Comparison of ENCODE assay signal across 16 mouse cellular contexts in genomic region chr1:93832754-93833360, GRCm38 (mm10). TPM values are rescaled to one million over a fixed set of nuclear protein-coding genes. Genes with fewer than 3 reads are reported as not detected.
DNase-seq lines count a peak whose midpoint lies in the region; ATAC-seq and TF ChIP-seq lines count a peak whose summit lies in the region.
"Not testable (repeated sequence)": the region's sequence is repeated elsewhere in the genome, so short reads cannot be mapped to it uniquely, and the experiment has no call there.
"Had no signal": no experiment of that assay in that cellular context is flagged by ENCODE, and none has a peak within 500 bp of the region (broad histone marks: within the 10 kb centered on the region; RNA-seq: fewer than 3 reads in every experiment).

No protein-coding gene starts in this region.

- ATAC-seq in activated CD4-positive, CD25-positive, alpha-beta regulatory T cell, adult 4 months: peak; percentile 73
- ATAC-seq in erythroblast, adult 5-6 weeks (replicated peaks; ENCODE audit: low FRiP score, poor library complexity, severe bottlenecking): peak; percentile 81
- peak; percentile 90 for ATAC-seq in granulocyte monocyte progenitor cell, adult 5-6 weeks (replicated peaks; ENCODE audit: poor library complexity, severe bottlenecking)
- not testable (repeated sequence) for ATAC-seq in hindbrain, postnatal 0 days
- peak; percentile 96 for ATAC-seq in megakaryocyte, adult 5-6 weeks (ENCODE audit: poor library complexity, severe bottlenecking)
- peak; percentile 66 for ATAC-seq in neutrophil, adult 5-6 weeks (ENCODE audit: extremely low read depth, insufficient number of reproducible peaks, low FRiP score, poor library complexity, severe bottlenecking)

- H3K4me1 ChIP-seq in E14TG2a.4 (replicated peaks; ENCODE audit: low read depth, low read length); hindbrain, postnatal 0 days (ENCODE audit: insufficient read depth, low read length): not testable (repeated sequence)

- DNase-seq in hindbrain, postnatal 0 days (ENCODE audit: low spot score): not testable (repeated sequence)
- peak; percentile 2 for DNase-seq in layer of hippocampus, adult 11-12 months (ENCODE audit: low spot score)

- not testable (repeated sequence) for H3K4me3 ChIP-seq in E14TG2a.4 (replicated peaks; ENCODE audit: low read length); hindbrain, postnatal 0 days (ENCODE audit: low read length)

- TF ChIP-seq CTCF in E14TG2a.4 (conservative IDR thresholded peaks at IDR 0.05; ENCODE audit: low read length): peak; percentile 35
- TF ChIP-seq CTCF in hindbrain, postnatal 0 days (IDR thresholded peaks at IDR 0.05; ENCODE audit: low read depth): peak; percentile 36; the same call in 1 of the 2 replicates

- not testable (repeated sequence) for H3K9ac ChIP-seq in hindbrain, postnatal 0 days (replicated peaks; ENCODE audit: low read length)

- peaks cover 31% of the 10 kb centered on the region for H3K36me3 ChIP-seq in E14TG2a.4 (ENCODE audit: insufficient read depth, low read length)
- not testable (repeated sequence) for H3K36me3 ChIP-seq in hindbrain, postnatal 0 days (ENCODE audit: insufficient read depth, low read length)

- H3K9me3 ChIP-seq in E14TG2a.4 (ENCODE audit: low read length); hindbrain, postnatal 0 days (ENCODE audit: low read length): not testable (repeated sequence)

- not testable (repeated sequence) for H3K27ac ChIP-seq in hindbrain, postnatal 0 days

- not testable (repeated sequence) for H3K27me3 ChIP-seq in E14TG2a.4 (ENCODE audit: insufficient read depth, low read length); hindbrain, postnatal 0 days (ENCODE audit: insufficient read depth, low read length)

- not testable (repeated sequence) for H3K4me2 ChIP-seq in hindbrain, postnatal 0 days (ENCODE audit: low read depth, low read length)

- 74% methylated on average over 1 of the region's 4 CpGs for WGBS in hindbrain, postnatal 0 days

RNA-seq across cellular contexts. Expression of gene D2hgdh, which starts 8.1 kb away (rescaled TPM):
- polyA plus RNA-seq in activated CD4-positive, CD25-positive, alpha-beta regulatory T cell, adult 4 months (2017; shearing (Covaris generic)): 10 to 100 TPM; 15.5 to 20.9 TPM
- 7.9 and 12.5 TPM in 2 replicates for total RNA-seq in erythroblast, adult 5-6 weeks (2015; ENCODE audit: low replicate concordance)
- 11.8 and 13.6 TPM in 2 replicates for total RNA-seq in erythroblast, adult 5-6 weeks (2017; ENCODE audit: low replicate concordance)
- 19.3 and 25.7 TPM in 2 replicates for total RNA-seq in granulocyte monocyte progenitor cell, adult 5-6 weeks (2014; fragmentation: Nextera tagmentation)
- 13.8 and 19.9 TPM in 2 replicates for total RNA-seq in granulocyte monocyte progenitor cell, adult 5-6 weeks (2017)
- total RNA-seq in hindbrain, postnatal 0 days (2014; rRNA removed): 13.6 and 23.6 TPM in 2 replicates
- polyA plus RNA-seq in hindbrain, postnatal 0 days (2015; fragmentation: Nextera tagmentation; extraction: Ambion mirVana): 12.0 and 13.0 TPM in 2 replicates
- 10.8 and 12.4 TPM in 2 replicates for total RNA-seq in megakaryocyte, adult 5-6 weeks (2015)
- total RNA-seq in megakaryocyte, adult 5-6 weeks (2017): 13.2 and 15.2 TPM in 2 replicates
- total RNA-seq in neutrophil, adult 5-6 weeks (2017): 35.4 and 40.1 TPM in 2 replicates

RNA-seq across cellular contexts. Expression of gene Gal3st2, which starts 28.2 kb away (rescaled TPM):
- polyA plus RNA-seq in activated CD4-positive, CD25-positive, alpha-beta regulatory T cell, adult 4 months (2017; shearing (Covaris generic)): not detected
- total RNA-seq in erythroblast, adult 5-6 weeks (2015; ENCODE audit: low replicate concordance): not detected in 2 replicates
- not detected in 2 replicates for total RNA-seq in erythroblast, adult 5-6 weeks (2017; ENCODE audit: low replicate concordance)
- total RNA-seq in granulocyte monocyte progenitor cell, adult 5-6 weeks (2014; fragmentation: Nextera tagmentation): not detected in 2 replicates
- not detected in 2 replicates for total RNA-seq in granulocyte monocyte progenitor cell, adult 5-6 weeks (2017)
- not detected in 2 replicates for total RNA-seq in hindbrain, postnatal 0 days (2014; rRNA removed)
- polyA plus RNA-seq in hindbrain, postnatal 0 days (2015; fragmentation: Nextera tagmentation; extraction: Ambion mirVana): 0.06 TPM in 1 of 2 replicates, not detected in the other
- not detected in 2 replicates for total RNA-seq in megakaryocyte, adult 5-6 weeks (2015)
- total RNA-seq in megakaryocyte, adult 5-6 weeks (2017): not detected in 2 replicates
- not detected in 2 replicates for total RNA-seq in neutrophil, adult 5-6 weeks (2017)
- total RNA-seq: adrenal gland, adult 18-20 months; gastrocnemius, postnatal 25 days; layer of hippocampus, adult 18-20 months had no signal
- polyA plus RNA-seq: C2C12; hindbrain, embryonic 12.5 days; liver, embryonic 16.5 days; midbrain, embryonic 15.5 days; neural tube, embryonic 14.5 days had no signal

RNA-seq across cellular contexts. Expression of gene Ing5, which starts 29.1 kb away (rescaled TPM):
- polyA plus RNA-seq in activated CD4-positive, CD25-positive, alpha-beta regulatory T cell, adult 4 months (2017; shearing (Covaris generic)): 10 to 100 TPM; 19.8 to 21.8 TPM
- 2.9 and 4.4 TPM in 2 replicates for total RNA-seq in erythroblast, adult 5-6 weeks (2015; ENCODE audit: low replicate concordance)
- 7.5 and 11.7 TPM in 2 replicates for total RNA-seq in erythroblast, adult 5-6 weeks (2017; ENCODE audit: low replicate concordance)
- 9.5 and 19.4 TPM in 2 replicates for total RNA-seq in granulocyte monocyte progenitor cell, adult 5-6 weeks (2014; fragmentation: Nextera tagmentation)
- 27.1 and 42.3 TPM in 2 replicates for total RNA-seq in granulocyte monocyte progenitor cell, adult 5-6 weeks (2017)
- 9.4 and 9.9 TPM in 2 replicates for total RNA-seq in hindbrain, postnatal 0 days (2014; rRNA removed)
- polyA plus RNA-seq in hindbrain, postnatal 0 days (2015; fragmentation: Nextera tagmentation; extraction: Ambion mirVana): 7.0 and 7.1 TPM in 2 replicates
- 8.3 and 11.1 TPM in 2 replicates for total RNA-seq in megakaryocyte, adult 5-6 weeks (2015)
- total RNA-seq in megakaryocyte, adult 5-6 weeks (2017): 22.1 and 26.3 TPM in 2 replicates
- total RNA-seq in neutrophil, adult 5-6 weeks (2017): 25.2 and 30.5 TPM in 2 replicates

RNA-seq across cellular contexts. Expression of gene Dtymk, which starts 31.1 kb away (rescaled TPM):
- polyA plus RNA-seq in activated CD4-positive, CD25-positive, alpha-beta regulatory T cell, adult 4 months (2017; shearing (Covaris generic)): 100 to 1,000 TPM; 129 to 134 TPM
- 41.9 and 43.5 TPM in 2 replicates for total RNA-seq in erythroblast, adult 5-6 weeks (2015; ENCODE audit: low replicate concordance)
- total RNA-seq in erythroblast, adult 5-6 weeks (2017; ENCODE audit: low replicate concordance): 33.8 and 74.4 TPM in 2 replicates
- 238 and 289 TPM in 2 replicates for total RNA-seq in granulocyte monocyte progenitor cell, adult 5-6 weeks (2014; fragmentation: Nextera tagmentation)
- 216 and 239 TPM in 2 replicates for total RNA-seq in granulocyte monocyte progenitor cell, adult 5-6 weeks (2017)
- total RNA-seq in hindbrain, postnatal 0 days (2014; rRNA removed): 74.4 and 76.0 TPM in 2 replicates
- 129 and 136 TPM in 2 replicates for polyA plus RNA-seq in hindbrain, postnatal 0 days (2015; fragmentation: Nextera tagmentation; extraction: Ambion mirVana)
- total RNA-seq in megakaryocyte, adult 5-6 weeks (2015): 89.6 and 94.6 TPM in 2 replicates
- 78.7 and 94.6 TPM in 2 replicates for total RNA-seq in megakaryocyte, adult 5-6 weeks (2017)
- 36.5 and 48.5 TPM in 2 replicates for total RNA-seq in neutrophil, adult 5-6 weeks (2017)
